Mouse (Mus musculus): Measurements from ENCODE around the gene Nip7. TPM values are rescaled to one million over a fixed set of nuclear protein-coding genes. Genes with fewer than 3 reads are reported as not detected.
"Not testable (repeated sequence)": the region's sequence is repeated elsewhere in the genome, so short reads cannot be mapped to it uniquely, and the experiment has no call there.

Gene Nip7
- total RNA-seq (2021): 10 to 100 TPM; 47.4 to 57.5 TPM
- long read RNA-seq, experiment 1, transcript Nip7-201 (5 exons, 3,036 nt): major isoform, 32 of 37 reads
- long read RNA-seq, experiment 1, partial matches to known transcripts: 3 of 37 reads
- long read RNA-seq, experiment 1, other reads (novel, unspliced or antisense): 2 of 37 reads
- long read RNA-seq, experiment 2, transcript Nip7-201 (5 exons, 3,036 nt): major isoform, 12 of 14 reads
- long read RNA-seq, experiment 2, partial matches to known transcripts: 0 of 14 reads
- long read RNA-seq, experiment 2, other reads (novel, unspliced or antisense): 2 of 14 reads

DNA sequence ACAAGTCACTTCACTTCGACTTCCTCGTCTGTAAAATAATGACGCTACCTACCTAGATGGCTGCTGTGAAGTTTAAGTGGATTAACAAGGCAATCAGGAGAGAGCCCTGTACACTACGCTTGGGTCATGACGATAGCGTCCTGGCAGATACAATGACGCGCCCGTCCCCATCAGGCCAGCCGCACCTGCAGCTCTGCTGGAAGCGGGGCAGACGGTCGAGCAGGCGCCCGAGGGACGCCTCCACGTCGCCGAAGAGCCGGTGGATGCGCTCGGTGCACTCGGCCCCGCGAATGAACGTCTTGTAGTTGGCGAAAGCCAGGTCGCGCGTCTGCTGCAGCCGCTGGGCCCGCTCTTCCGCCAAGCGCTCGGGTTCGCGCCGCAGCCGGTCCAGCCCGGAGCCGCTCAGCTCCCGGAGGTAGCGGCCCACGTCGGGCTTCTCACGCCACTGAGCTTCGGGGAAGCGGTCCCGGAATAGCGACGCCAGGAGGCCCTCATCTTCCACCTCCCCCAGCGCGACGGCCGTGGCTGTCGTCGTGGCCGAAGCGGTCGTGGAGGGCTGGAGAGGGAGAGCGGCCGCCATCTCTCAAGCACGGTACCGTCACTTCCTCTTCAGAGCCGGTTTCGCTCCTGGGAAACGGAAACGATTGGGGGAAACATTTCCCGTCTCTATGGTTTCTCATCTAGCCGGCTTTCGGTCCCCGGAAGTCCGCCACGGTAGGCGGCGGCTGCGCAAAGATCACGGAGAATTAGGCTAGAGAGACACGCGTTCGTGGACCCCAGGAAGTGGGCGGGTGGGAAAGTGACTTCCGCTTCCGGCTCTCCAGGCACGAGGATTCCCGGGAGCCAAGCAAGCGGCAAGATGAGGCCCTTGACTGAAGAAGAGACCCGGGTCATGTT, at the start of gene Nip7, which contains the start of gene Cog8:
Nip7 (plus strand) TSS at position 802 of the 897 bp plus-strand sequence.
Cog8 (minus strand) TSS at position 614 of the 897 bp plus-strand sequence.
- peak; percentile 97 for DNase-seq

DNA sequence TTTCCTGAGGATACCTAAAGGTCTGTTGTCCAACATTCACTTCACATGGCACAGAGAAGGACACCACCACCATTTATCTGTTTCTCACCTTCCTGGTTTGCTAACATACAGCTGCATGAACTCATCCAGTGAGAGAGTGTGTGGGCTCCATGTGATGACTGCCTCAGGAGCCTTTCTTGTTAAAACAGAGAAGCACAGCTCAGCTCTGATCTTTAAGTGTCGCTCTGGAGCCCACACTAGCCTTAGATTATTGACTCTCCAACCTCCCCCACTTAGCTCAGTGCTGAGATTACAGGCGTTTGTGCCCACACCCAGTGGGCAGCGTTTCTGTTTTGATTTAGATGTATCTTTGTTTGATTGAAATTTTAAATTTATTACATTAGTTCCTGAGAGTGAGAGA, 48.9 kb upstream of the Nip7 start:
- DNase-seq: no peak

DNA sequence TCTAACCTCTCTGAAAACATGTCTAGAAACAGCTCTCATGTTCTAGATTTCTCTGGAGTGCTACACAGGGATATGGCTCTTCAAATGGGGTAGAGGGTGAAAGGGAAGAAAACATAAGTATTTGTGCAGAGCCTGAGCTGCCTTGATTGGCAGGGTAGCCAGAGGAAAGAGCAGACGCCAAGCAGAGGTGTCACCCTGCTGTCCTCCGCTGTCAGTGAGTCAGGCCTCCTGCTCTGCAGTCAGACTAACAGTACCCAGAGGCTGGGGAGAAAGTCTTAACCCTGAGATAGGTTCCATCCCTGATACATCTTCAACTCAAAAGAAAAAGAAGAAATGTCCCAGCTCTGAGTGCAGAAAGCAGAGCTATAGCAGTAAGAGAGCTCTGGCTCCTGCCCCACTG, 44.0 kb upstream of the Nip7 start:
- peak; percentile 39 to 45 for DNase-seq

- no peak for DNase-seq
Measured at GRCm38 (mm10) chr8:107014915-107015314, 41.8 kb upstream of the Nip7 start.

DNA sequence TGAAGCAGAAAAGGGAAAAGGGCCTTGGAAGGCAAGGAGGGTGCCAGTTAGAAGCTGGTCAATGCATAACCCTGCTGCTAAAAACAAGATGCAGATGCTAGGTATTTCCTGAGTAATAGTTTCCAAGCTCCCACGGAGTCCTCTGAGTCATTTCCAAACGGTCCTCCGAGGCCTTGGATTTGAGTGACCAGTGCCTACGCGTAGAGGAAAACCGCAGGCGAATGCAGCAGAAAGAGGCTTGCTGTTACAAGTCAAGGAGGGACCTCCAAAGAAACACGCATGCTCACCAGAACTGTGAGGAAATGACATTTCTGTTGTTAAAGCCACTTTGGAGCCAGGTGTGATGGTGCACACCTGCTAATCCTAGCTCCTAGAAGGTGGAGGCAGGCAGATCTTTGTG, 33.2 kb upstream of the Nip7 start:
- DNase-seq: peak; percentile 76 to 80

- no peak for DNase-seq
Measured at GRCm38 (mm10) chr8:107029310-107029709, 27.4 kb upstream of the Nip7 start.

DNA sequence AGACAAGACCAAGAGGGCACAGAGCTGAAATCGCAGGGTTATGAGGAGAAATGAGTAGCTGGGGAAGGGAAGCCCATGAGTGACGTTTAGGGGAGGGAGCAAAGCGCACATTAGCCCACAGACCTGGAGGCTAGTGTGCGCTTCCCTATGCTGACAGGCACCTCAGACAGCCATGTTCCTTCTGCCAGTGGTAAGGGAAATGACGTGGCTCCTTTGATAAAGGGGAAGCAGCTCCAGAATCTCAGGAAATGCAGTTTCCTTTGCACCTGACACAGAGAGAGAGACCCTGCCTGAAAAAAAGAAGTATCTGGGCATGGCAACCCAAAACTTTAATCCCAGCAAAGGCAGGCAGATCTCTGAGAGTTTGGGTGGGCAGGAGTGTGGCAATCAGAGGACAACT, 26.6 kb upstream of the Nip7 start:
- DNase-seq: no peak

DNA sequence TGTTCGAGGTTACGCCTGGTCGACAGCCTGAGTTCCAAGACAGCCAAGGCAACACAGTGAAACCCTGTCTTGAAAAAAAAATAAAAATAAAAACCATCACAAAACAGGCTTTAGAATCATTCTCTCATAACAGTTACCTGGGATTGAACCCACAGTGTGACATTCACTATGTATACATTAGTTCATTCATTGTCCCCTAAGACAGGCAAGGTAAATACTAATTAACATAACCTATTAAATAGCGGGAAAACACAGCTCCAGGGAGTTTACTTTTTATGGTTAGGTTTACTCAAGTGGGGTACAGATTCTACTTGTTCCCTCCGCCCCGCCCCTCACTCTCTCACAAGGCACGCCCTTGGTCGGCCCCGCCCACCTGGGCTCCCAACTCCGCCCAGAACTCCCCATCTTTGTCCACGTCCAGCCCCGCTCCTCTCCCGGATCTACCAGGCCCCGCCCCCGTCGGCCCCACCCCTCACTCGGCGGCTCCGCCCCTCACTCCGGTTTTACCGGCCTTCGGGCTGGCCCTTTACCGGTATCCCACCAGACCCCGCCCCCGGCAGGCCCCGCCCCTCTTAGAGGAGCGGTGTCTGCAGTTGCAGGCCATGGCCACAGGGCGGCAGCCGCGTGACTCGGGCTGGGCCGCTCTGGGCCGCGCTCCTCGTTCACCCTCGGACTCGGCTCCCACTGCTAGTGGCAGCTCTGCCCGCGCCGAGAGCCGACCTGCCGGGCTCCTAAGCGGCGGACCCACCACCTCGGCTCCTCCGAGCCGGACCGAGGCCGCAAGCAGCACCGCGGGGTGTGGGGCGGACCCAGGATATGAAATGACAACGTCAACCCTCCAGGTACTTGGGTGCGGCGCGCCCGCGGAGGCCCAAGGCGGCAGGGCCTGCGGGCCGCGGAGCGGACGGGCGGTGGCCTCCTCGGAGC, 25.8 kb upstream of the Nip7 start, which contains the start of gene Vps4a:
Vps4a (plus strand) TSS at position 573 of the 927 bp plus-strand sequence.
- DNase-seq: peak; percentile 97 to 99

GRCm38 (mm10) chr8:107031577-107032090, 25.0 kb upstream of the Nip7 start:
- DNase-seq: no peak

GRCm38 (mm10) chr8:107033609-107034008, 23.1 kb upstream of the Nip7 start:
- DNase-seq: not testable (repeated sequence)

DNA sequence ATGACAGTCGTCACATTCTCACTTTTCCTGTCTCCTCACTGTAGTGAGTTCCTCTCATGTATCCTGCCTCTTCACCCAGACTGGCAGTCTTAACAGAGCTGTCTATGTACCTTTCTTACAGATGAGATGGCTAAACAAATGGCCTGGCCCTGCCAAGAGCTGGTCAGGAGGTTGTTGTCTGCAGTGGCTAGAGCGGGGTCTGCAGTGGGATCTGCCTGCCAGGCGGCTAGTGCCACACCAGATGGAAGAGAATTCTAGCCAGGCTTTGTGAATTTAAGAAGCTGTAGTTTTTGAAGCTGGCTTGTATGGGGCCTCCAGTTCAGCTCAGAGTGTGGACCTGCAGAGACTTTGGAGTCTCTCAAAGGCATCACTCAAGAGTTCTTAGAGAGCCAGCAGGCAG, 21.0 kb upstream of the Nip7 start:
- DNase-seq: no peak

- DNase-seq: peak; percentile 49 to 58
Measured at GRCm38 (mm10) chr8:107036626-107037025, 20.1 kb upstream of the Nip7 start.

GRCm38 (mm10) chr8:107040632-107041031, 16.0 kb upstream of the Nip7 start:
- no peak for DNase-seq

DNA sequence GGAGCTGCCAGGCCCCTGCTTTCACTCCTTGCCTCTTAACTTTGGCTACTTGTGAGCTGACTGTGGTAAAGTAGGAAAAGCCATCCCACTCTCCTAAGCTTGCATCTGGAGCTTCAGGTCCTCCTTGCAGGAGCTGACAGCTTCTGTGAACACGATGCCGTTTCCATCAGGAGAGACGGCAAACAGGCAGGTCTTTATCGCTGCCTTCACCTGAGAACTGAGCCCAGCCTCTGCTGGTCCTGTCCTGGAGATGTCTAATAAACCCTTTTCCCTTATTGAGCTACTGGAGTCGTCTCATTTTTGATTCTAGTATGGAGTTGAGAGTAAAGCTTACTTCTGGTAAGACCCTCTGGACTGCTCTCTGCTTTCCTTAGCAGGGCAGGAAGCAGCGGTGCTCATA, 11.2 kb upstream of the Nip7 start:
- no peak for DNase-seq

DNA sequence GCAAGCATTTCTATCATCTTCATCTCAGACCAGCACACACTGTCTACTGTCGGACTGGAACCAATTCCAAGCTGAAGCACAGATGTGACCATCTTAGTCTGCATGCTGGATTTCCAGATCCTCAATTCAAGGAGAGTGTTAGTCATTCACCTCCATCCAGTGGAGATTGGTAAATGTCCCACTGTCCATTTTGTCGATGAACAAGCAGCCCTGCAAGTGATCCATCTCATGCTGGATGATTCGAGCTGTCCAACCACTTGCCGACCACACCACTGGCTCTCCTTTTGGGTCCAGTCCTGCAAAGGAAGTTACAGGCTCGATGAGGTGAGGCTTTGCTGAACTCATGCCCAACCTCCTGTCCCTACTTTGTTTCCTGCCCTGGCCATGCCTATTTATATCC, 9.7 kb upstream of the Nip7 start:
- no peak for DNase-seq

DNA sequence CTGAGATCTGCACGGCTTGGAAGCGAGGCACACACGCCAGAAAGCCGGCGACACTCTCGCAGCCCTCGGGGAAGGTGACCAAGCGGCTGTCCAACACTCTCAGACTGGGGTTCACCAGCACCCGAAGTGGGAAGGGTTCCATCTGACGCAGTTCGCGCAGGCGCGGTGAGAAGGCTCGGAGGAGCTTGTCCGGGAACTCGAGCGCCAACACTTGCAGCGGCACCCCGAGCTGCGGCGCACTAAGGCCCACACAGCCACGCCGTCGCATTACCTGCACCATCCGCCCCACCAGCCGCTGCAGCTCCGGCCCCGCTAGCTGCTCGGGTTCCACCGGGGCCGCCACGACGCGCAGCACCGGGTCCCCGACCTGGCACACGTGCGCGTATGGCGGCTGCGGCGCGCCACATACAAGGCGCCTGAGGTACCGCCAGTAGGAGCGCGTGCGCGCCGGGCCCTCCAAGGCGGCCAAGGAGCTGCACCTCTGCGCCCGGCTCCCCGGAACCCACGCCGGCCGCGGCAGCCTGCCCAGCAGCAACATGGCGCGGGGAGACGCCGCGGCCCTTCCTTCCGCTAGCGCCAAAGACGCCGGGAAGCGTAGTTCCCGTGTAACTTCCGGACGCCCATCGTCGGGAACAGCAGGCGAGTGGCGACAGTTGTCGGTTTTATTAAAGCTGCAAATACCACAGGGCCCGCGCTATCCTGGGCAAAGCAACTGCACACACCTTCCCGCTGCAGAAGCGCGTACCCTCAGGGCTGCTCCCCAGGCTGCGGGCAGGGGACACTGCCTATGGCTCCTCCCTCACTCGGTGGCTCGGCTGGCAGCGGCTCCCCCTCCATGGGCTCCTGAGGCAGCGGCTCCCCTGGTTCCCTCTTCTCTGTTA, 8.4 kb upstream of the Nip7 start, which contains the start of gene Pdf:
Pdf (minus strand) TSS at position 554 of the 881 bp plus-strand sequence.
- DNase-seq: peak; percentile 91

DNA sequence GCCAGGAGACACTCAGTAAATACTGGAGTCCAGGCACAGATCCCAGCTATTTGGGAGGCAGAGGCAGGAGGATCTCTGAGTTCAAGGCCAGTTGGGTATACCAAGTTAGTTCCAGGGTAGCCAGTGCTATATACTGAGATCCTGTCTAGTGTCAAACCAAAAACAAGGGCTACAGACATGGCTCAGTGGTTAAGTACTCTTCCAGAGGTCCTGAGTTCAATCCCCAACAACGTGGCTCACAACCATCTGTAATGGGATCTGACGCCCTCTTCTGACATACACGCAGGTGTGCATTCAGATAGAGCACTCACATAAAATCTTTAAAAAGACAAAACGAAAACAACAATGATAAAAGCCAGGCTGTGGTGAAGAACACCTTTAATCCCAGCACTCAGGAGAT, 7.2 kb upstream of the Nip7 start:
- no peak for DNase-seq

- peak; percentile 47 to 68 for DNase-seq
Measured at GRCm38 (mm10) chr8:107052046-107052445, 4.6 kb upstream of the Nip7 start.

DNA sequence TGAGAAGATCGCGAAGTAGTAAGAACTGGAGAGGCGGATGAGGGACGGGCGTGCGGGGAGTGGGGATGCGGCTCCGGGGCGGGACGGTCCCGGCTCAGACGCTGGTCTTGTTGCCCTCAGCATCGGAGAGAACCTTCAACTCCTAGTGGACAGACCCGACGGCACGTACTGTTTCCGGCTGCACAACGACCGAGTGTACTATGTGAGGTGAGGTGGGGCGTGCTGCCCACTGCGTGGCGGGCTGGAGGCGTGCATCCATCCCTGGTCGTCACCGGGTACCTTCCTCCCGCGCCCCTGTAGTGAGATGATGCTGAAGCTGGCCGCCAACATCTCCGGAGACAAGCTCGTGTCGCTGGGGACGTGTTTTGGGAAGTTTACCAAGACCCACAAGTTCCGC, 294 bp downstream of the Nip7 start:
- no peak for DNase-seq

DNA sequence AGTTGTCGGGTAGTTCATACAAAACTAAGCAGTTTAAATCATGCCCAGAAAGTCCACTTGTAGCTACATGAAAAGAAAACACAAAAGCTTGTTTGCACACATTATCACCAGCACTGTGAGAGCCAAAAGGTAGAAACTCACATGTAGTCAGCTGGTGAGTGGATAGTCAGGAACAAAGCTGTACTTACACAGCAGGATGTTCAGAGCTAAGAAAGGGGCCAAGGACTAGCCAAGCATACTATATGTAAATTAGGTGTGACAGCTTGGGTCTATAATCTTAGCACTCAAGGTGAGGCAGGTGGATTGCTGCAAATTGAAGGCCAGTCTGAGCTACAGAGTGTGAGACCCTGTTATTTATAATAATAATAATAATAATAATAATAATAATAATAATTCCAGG, 5.9 kb downstream of the Nip7 start:
- DNase-seq: no peak

All from adrenal gland, postnatal 36 days (tissue).